Mouse (Mus musculus): ENCODE measurements around the gene Sp9.

- no peak for TF ChIP-seq MAFK (IDR thresholded peaks at IDR 0.05; ENCODE audit: insufficient replicate concordance, low read length)
- TF ChIP-seq ZNF384 (IDR thresholded peaks at IDR 0.05; ENCODE audit: low read depth, low read length): no peak
- no peak for TF ChIP-seq NRF1 (IDR thresholded peaks at IDR 0.05; ENCODE audit: low read depth, low read length)
- no peak for TF ChIP-seq CHD2 (IDR thresholded peaks at IDR 0.05; ENCODE audit: low read length)
- TF ChIP-seq POLR2A (IDR thresholded peaks at IDR 0.05; ENCODE audit: low read depth, low read length): no peak
- no peak for TF ChIP-seq USF2 (conservative IDR thresholded peaks at IDR 0.05; ENCODE audit: low read depth, low read length)
- TF ChIP-seq EP300 (IDR thresholded peaks at IDR 0.05; ENCODE audit: low read length): no peak
- TF ChIP-seq IRF4 (IDR thresholded peaks at IDR 0.05; ENCODE audit: low read depth, low read length): no peak
- TF ChIP-seq HCFC1 (IDR thresholded peaks at IDR 0.05; ENCODE audit: low read depth, low read length): no peak
- no peak for TF ChIP-seq USF1 (IDR thresholded peaks at IDR 0.05; ENCODE audit: low read depth, low read length)
- no peak for TF ChIP-seq CTCF (conservative IDR thresholded peaks at IDR 0.05 in 1 of 2, IDR thresholded peaks at IDR 0.05 in 1 of 2; ENCODE audit: low read depth in 2 of 2, low read length in 2 of 2)
- TF ChIP-seq RAD21 (IDR thresholded peaks at IDR 0.05; ENCODE audit: low read depth, low read length): no peak
Observed at GRCm38 (mm10) chr2:73277709-73278075, 6.0 kb downstream of the Sp9 start.

Data from CH12.LX (cell line).